Mouse (Mus musculus): ENCODE data around the gene Cnot1. TPM values are rescaled to one million over a fixed set of nuclear protein-coding genes. Genes with fewer than 3 reads are reported as not detected.

Gene Cnot1
- total and polyA plus RNA-seq, 2 experiments from 2014 or later, result 25.4 to 141 TPM

GRCm38 (mm10) chr8:95678024-95678611, 129.1 kb downstream of the Cnot1 start:
- Histone ChIP-seq H3K9me3 (ENCODE audit: low read length) (no peaks in the 10 kb centered on the region), H3K4me1 (ENCODE audit: insufficient read depth, low read length) (no peaks in the 10 kb centered on the region), H3K4me2 (ENCODE audit: low read depth, low read length) (peak overlapping the region; percentile 82), H3K36me3 (ENCODE audit: insufficient read depth, low read length) (no peaks in the 10 kb centered on the region), H3K27me3 (ENCODE audit: insufficient read depth, low read length) (no peaks in the 10 kb centered on the region; the same call in 1 of the 2 replicates), H3K9ac (replicated peaks; ENCODE audit: low read length) (peak overlapping the region; percentile 77), H3K27ac (peak overlapping the region; percentile 74), H3K4me3 (ENCODE audit: low read length) (peak overlapping the region; percentile 67)
- no peak for TF ChIP-seq CTCF (IDR thresholded peaks at IDR 0.05; ENCODE audit: low read depth)
- DNase-seq (ENCODE audit: low spot score), result peak; percentile 61
- 1% methylated on average over 42 of the region's 70 CpGs for WGBS
- ATAC-seq, result peak; percentile 74

- H3K27me3 ChIP-seq (ENCODE audit: insufficient read depth, low read length), result no peaks in the 10 kb centered on the region; the same call in 1 of the 2 replicates
- H3K36me3 ChIP-seq (ENCODE audit: insufficient read depth, low read length), result no peaks in the 10 kb centered on the region
- peak overlapping the region; percentile 77 for H3K9ac ChIP-seq (replicated peaks; ENCODE audit: low read length)
- H3K4me2 ChIP-seq (ENCODE audit: low read depth, low read length), result peak overlapping the region; percentile 82
- DNase-seq (ENCODE audit: low spot score) (peak; percentile 73), ATAC-seq (peak; percentile 61)
- H3K4me3 ChIP-seq (ENCODE audit: low read length), result peak overlapping the region; percentile 67
- H3K9me3 ChIP-seq (ENCODE audit: low read length), result no peaks in the 10 kb centered on the region
- 1% methylated on average over 24 of the region's 48 CpGs for WGBS
- no peak for TF ChIP-seq CTCF (IDR thresholded peaks at IDR 0.05; ENCODE audit: low read depth)
- no peaks in the 10 kb centered on the region for H3K4me1 ChIP-seq (ENCODE audit: insufficient read depth, low read length)
- H3K27ac ChIP-seq, result peak overlapping the region; percentile 74
Observed at GRCm38 (mm10) chr8:95677591-95678023, 129.7 kb downstream of the Cnot1 start.

- ATAC-seq (no peak), DNase-seq (ENCODE audit: low spot score) (no peak)
- Histone ChIP-seq H3K9me3 (ENCODE audit: low read length) (no peaks in the 10 kb centered on the region), H3K4me1 (ENCODE audit: insufficient read depth, low read length) (no peaks in the 10 kb centered on the region), H3K4me3 (ENCODE audit: low read length) (peak within 1 kb of the TSS; percentile 67), H3K27ac (peak within 1 kb of the TSS; percentile 74), H3K36me3 (ENCODE audit: insufficient read depth, low read length) (no peaks in the 10 kb centered on the region), H3K27me3 (ENCODE audit: insufficient read depth, low read length) (no peaks in the 10 kb centered on the region; the same call in 1 of the 2 replicates), H3K4me2 (ENCODE audit: low read depth, low read length) (peak within 1 kb of the TSS; percentile 82), H3K9ac (replicated peaks; ENCODE audit: low read length) (peak within 1 kb of the TSS; percentile 77)
- TF ChIP-seq CTCF (IDR thresholded peaks at IDR 0.05; ENCODE audit: low read depth), result no peak
- WGBS, result 63% methylated on average over 9 of the region's 9 CpGs
Observed at GRCm38 (mm10) chr8:95676631-95677030, 130.6 kb downstream of the Cnot1 start, which contains the start of gene Ndrg4. TSS of gene Ndrg4 (plus strand) at chr8:95676980.

GRCm38 (mm10) chr8:95672811-95673210, 134.5 kb downstream of the Cnot1 start:
- Histone ChIP-seq H3K4me1 (ENCODE audit: insufficient read depth, low read length) (no peaks in the 10 kb centered on the region), H3K4me3 (ENCODE audit: low read length) (no peak overlapping the region), H3K27ac (no peak overlapping the region), H3K9me3 (ENCODE audit: low read length) (no peaks in the 10 kb centered on the region), H3K36me3 (ENCODE audit: insufficient read depth, low read length) (no peaks in the 10 kb centered on the region), H3K27me3 (ENCODE audit: insufficient read depth, low read length) (no peaks in the 10 kb centered on the region), H3K4me2 (ENCODE audit: low read depth, low read length) (no peak overlapping the region), H3K9ac (replicated peaks; ENCODE audit: low read length) (no peak overlapping the region)
- DNase-seq (ENCODE audit: low spot score), result no peak
- WGBS, result 77% methylated on average over 5 of the region's 5 CpGs
- no peak for ATAC-seq
- no peak for TF ChIP-seq CTCF (IDR thresholded peaks at IDR 0.05; ENCODE audit: low read depth)

GRCm38 (mm10) chr8:95671861-95672260, 135.4 kb downstream of the Cnot1 start:
- Histone ChIP-seq H3K9ac (replicated peaks; ENCODE audit: low read length) (no peak overlapping the region), H3K27me3 (ENCODE audit: insufficient read depth, low read length) (no peaks in the 10 kb centered on the region), H3K36me3 (ENCODE audit: insufficient read depth, low read length) (no peaks in the 10 kb centered on the region), H3K9me3 (ENCODE audit: low read length) (no peaks in the 10 kb centered on the region), H3K4me3 (ENCODE audit: low read length) (no peak overlapping the region), H3K27ac (no peak overlapping the region), H3K4me2 (ENCODE audit: low read depth, low read length) (no peak overlapping the region), H3K4me1 (ENCODE audit: insufficient read depth, low read length) (no peaks in the 10 kb centered on the region)
- DNase-seq (ENCODE audit: low spot score), result no peak
- no peak for ATAC-seq
- 84% methylated on average over 6 of the region's 6 CpGs for WGBS
- no peak for TF ChIP-seq CTCF (IDR thresholded peaks at IDR 0.05; ENCODE audit: low read depth)

GRCm38 (mm10) chr8:95669967-95670366, 137.3 kb downstream of the Cnot1 start:
- no peak overlapping the region for H3K9ac ChIP-seq (replicated peaks; ENCODE audit: low read length)
- H3K4me3 ChIP-seq (ENCODE audit: low read length), result no peak overlapping the region
- no peaks in the 10 kb centered on the region for H3K9me3 ChIP-seq (ENCODE audit: low read length)
- H3K27ac ChIP-seq, result no peak overlapping the region
- no peaks in the 10 kb centered on the region for H3K4me1 ChIP-seq (ENCODE audit: insufficient read depth, low read length)
- no peaks in the 10 kb centered on the region for H3K27me3 ChIP-seq (ENCODE audit: insufficient read depth, low read length)
- no peak overlapping the region for H3K4me2 ChIP-seq (ENCODE audit: low read depth, low read length)
- H3K36me3 ChIP-seq (ENCODE audit: insufficient read depth, low read length), result no peaks in the 10 kb centered on the region
- ATAC-seq (no peak), DNase-seq (ENCODE audit: low spot score) (no peak)
- no peak for TF ChIP-seq CTCF (IDR thresholded peaks at IDR 0.05; ENCODE audit: low read depth)
- 87% methylated on average over 2 of the region's 2 CpGs for WGBS

Small RNA genes within 50 kb of the gene (microRNA-seq; reads per million reads assigned to microRNA genes)
- 0.71 to 2.1 reads per million in 2 experiments for gene Mir7073

Other genes with a start within 250 kb of the Cnot1 start
- gene Prss54, start 231.1 kb downstream of the Cnot1 start, total RNA-seq (2014; rRNA removed), result not detected in 2 replicates
- not detected in 2 replicates for gene Prss54, start 231.1 kb downstream of the Cnot1 start, polyA plus RNA-seq (2015; fragmentation: Nextera tagmentation; extraction: Ambion mirVana)
- gene Gins3, start 174.0 kb downstream of the Cnot1 start, total RNA-seq (2014; rRNA removed), result 2.9 and 4.4 TPM in 2 replicates
- 5.1 and 5.9 TPM in 2 replicates for gene Gins3, start 174.0 kb downstream of the Cnot1 start, polyA plus RNA-seq (2015; fragmentation: Nextera tagmentation; extraction: Ambion mirVana)
- 936 and 1,043 TPM in 2 replicates for gene Ndrg4, start 130.5 kb downstream of the Cnot1 start, total RNA-seq (2014; rRNA removed)
- 683 and 722 TPM in 2 replicates for gene Ndrg4, start 130.5 kb downstream of the Cnot1 start, polyA plus RNA-seq (2015; fragmentation: Nextera tagmentation; extraction: Ambion mirVana)
- 17.3 and 29.5 TPM in 2 replicates for gene Setd6, start 91.6 kb downstream of the Cnot1 start, total RNA-seq (2014; rRNA removed)
- gene Setd6, start 91.6 kb downstream of the Cnot1 start, polyA plus RNA-seq (2015; fragmentation: Nextera tagmentation; extraction: Ambion mirVana), result 35.8 and 38.5 TPM in 2 replicates
- gene Sap18b, start 17.9 kb upstream of the Cnot1 start, total RNA-seq (2014; rRNA removed), result 31.2 and 57.4 TPM in 2 replicates
- gene Sap18b, start 17.9 kb upstream of the Cnot1 start, polyA plus RNA-seq (2015; fragmentation: Nextera tagmentation; extraction: Ambion mirVana), result 325 and 342 TPM in 2 replicates
- 29.8 and 35.6 TPM in 2 replicates for gene Slc38a7, start 46.1 kb upstream of the Cnot1 start, total RNA-seq (2014; rRNA removed)
- 19.6 and 21.6 TPM in 2 replicates for gene Slc38a7, start 46.1 kb upstream of the Cnot1 start, polyA plus RNA-seq (2015; fragmentation: Nextera tagmentation; extraction: Ambion mirVana)
- 243 and 251 TPM in 2 replicates for gene Got2, start 81.1 kb upstream of the Cnot1 start, total RNA-seq (2014; rRNA removed)
- gene Got2, start 81.1 kb upstream of the Cnot1 start, polyA plus RNA-seq (2015; fragmentation: Nextera tagmentation; extraction: Ambion mirVana), result 228 and 230 TPM in 2 replicates